Mouse (Mus musculus) gastrocnemius, adult 8-10 months (tissue): ENCODE measurements around the gene Ankzf1. TPM values are rescaled to one million over a fixed set of nuclear protein-coding genes. Genes with fewer than 3 reads are reported as not detected.

Experiments used
- DNase-seq, 2 experiments: peaks; one replicate each; pipeline ENCODE4 v3.0.0; 2022; ENCODE audit warnings: low spot score in 2 of 2
- total RNA-seq, 4 experiments: library from RNA; stranded (reverse); gene quantifications; 2 replicates each; pipeline ENCODE4 v1.2.4; 2022

The Ankzf1 gene
- 1 to 10 TPM; 3.4 to 5.9 (median 4.2) TPM for total RNA-seq

DNA sequence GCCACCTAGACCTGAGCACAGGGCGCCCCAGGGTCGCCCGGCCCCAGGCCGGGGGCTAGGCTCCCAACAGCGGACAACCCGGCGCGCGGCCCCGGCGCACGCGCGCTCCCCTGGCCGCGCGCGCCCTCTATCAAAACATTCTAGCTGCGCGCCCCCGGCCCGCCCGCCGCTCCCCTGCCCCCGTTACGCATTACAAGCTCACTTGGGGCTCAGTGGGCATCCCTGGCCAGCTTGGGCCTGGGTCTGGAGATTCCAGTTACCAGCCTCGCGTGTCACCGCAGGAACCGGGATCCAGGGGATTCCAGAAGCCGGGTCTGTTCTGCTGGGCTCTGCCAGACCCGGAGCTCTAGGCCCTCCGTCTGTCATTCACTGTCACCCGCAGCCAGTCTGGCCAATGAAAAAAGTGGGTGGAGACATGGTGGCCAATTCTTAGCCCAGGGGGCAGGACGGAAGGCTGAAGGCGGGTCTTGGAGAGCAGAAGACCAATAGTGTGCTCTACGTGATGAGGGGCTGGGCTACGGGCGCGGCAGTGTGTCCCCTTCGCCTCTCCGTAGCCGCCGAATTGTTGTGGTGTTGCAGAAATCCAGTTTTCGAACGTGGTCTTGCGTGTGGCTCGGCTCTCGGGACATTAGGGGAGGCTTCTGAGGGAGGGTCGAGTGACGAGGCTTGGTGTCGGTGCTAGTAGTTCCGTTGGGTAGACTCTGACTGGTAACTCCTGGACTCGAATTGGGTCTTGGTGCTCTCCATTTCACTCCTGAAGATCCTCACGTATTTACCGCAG lies at the start of gene Ankzf1, which contains the start of gene Atg9a:
Gene Ankzf1, plus strand, starts transcription at position 530 of the 781 bp plus-strand sequence.
Gene Atg9a, minus strand, starts transcription at position 575 of the 781 bp plus-strand sequence.
- DNase-seq, result peak; percentile 94 to 98

DNA sequence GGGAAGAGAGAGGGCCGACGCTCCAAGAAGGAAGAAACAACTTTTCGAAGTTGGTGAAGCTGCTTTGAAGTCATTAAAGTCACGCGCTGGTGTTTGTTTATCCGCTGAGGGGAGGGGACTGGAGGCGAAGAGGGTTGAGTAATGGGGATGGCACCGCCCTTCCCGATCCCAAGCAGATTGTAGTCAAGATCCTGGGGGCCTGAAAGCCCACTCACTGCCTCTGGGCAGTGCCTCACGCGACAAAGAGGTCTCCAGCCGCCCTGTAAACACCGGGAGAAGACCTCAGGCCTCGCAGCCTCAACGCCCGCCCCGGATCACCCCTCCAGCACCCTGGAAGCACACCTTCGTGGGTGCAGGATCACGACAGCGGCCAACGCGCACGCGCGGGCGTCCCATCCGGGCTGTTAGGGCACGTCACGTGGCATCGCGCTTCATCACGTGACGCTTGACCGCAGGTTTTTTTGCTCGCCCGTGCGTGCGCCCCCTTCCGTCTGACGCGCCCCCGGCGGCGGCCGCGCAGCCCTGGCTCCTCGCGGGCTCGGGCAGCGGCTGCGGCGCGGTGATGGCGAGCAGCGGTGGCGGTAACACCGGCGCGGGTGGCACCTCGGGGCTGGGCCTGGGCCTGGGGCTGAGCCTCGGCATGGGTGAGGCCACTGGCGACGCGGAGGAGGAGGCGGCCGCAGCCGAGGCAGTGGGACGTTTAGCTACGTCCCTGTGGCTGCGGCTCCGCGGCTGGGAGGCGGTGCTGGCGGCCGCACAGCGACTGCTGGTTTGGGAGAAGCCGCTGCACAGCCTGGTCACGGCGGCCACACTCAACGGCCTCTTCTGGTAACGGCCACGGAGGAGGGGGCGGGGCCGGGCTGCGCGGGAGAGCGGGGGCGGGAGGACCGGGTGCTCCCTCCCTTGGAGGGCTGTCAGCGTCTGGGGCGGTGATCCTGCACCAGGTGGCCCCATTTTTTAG lies 49.4 kb upstream of the Ankzf1 start, which contains the start of the genes Cnppd1 and Retreg2:
Gene Cnppd1, minus strand, starts transcription at position 411 of the 961 bp plus-strand sequence.
Gene Retreg2, plus strand, starts transcription at position 478 of the 961 bp plus-strand sequence.
- DNase-seq, result peak; percentile 92 to 96

DNA sequence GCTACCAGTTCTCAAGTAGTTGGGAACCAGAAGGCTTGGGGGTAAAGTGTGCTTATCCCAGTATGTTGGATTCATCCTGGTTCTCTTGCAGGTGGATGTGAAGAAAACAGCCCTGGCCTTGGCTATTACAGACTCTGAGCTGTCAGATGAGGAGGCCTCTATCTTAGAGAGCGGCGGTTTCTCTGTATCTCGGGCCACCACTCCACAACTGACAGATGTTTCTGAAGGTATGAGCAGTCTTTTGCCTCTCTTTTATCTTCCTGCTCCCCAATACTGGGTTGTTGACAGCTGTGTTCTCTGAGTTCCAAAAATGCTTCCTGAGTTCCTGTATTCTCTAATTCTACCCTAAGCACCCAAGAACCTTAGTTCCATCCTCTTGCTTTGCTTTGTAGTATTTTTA lies 46.4 kb upstream of the Ankzf1 start:
- DNase-seq, result no peak

DNA sequence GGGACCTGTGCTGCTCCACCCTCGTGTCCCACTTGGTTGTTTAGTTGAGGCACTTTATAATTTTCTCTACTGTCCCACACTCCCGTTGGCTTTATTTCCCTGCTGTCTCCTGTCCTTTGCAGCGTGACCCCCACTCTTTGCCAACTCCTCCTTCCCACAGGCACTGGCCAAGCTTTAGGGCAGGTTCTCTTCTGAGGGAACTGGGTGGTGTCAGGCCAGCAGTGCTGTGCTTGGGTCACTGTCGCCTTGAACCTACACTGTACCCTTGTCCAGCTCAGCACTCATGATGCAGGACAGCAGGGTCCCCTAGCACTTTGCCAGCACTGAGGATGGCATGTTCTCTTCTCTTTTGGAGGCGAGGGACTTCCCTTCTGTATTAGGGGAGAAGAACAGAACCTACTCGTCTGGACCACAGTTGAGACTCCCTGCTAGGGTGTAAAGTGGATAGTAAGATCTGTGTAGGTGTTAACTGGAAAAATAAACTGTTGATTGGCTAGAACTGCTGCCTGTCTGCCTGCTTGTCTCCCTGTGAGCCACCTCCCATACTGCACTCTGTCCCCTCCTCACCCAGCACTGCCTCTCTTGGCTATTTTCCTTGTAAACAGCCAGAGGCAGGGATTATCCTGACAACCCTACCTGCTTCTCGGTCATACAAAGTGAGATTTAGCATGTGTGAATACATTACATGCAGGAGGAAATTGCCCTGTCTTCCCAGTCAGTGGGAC lies 44.4 kb upstream of the Ankzf1 start:
- DNase-seq, result no peak

DNA sequence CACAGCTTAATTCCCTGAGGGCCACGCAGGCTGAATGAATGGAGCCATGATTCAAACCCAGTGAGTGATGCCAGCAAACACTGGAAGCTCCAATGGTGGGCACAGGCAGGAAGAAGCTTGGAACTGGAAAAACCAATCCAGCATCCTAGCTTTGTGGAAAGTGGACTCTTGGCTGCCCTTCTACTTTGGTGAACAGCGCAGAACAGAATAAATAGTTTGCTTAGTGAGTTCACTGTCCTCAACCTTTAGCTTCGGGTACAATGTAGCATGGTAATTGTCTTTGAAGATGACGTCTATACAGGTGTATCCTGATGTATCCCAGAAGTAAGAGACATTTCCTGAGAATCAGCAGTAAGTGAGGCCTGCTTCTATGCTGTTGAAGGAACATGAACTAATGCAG lies 43.2 kb upstream of the Ankzf1 start:
- no peak for DNase-seq

DNA sequence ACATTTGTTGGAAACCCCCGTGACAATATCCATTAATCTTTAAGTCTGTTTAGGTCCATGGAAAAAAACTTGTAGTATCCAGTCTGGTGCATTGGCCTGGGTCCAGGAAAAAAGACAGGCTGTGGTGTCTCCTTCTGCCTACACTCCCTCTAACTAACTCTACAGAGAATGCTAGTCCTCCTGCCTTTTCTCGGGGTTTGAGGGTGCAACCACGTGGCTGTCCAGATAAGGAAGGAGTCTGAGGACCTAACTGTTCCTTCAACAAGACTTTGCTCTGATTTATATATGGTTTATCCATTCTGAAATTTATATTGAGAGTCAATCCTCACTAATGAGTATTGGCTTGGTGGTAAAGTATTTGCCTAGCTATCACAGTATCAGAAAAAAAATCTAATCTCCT lies 36.1 kb upstream of the Ankzf1 start:
- no peak for DNase-seq

DNA sequence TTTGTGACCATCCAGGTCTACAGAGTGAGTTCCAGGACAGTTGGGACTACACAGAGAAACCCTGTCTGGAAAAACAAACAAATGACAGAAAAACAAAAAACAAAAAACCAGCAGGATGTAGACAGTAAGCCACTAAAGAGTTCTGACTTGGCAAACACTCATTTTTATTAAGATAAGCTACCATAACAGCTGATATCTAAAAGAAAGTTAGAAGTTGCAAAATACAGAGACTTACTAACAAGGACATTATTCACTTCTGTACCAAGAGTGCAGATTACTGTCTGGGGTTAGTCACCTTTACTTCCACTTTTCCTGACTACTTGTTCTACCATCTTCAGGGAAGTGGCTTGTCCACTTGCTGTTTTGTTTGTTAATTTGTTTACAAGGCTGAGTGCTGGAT lies 33.0 kb upstream of the Ankzf1 start:
- no peak for DNase-seq

DNA sequence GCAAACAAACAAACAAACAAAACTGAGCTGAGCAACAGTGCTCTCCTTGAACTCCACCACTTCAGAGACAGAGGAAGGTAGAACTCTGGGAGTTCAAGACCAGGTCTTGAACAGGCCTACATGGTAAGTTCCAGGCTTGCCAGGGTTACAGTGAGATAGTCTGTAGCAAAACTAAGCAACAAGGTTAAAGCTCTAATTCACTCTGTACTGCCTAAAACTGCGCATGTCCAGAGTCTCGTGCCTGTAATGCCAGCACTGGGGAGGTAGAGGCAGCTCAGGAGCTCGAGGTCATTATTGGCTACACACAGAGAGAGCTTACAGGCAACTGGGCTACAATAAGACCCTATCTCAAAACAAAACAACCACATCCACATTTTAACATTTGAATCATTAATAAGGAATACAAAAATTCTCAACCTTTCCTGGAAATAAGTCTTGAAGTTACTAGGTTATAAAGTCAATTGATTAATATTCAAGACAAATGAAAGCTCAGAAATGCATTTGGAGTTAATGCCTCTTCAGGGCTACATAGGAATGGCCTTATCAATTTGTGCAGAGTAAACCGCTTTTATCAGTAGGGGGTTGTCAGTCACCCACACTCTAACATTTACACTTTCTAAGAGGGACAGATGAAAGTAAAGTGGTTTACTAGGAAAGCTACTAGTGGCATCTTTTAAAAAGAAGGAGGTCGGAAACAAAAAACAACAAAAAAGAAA lies 32.3 kb upstream of the Ankzf1 start:
- no peak for DNase-seq

DNA sequence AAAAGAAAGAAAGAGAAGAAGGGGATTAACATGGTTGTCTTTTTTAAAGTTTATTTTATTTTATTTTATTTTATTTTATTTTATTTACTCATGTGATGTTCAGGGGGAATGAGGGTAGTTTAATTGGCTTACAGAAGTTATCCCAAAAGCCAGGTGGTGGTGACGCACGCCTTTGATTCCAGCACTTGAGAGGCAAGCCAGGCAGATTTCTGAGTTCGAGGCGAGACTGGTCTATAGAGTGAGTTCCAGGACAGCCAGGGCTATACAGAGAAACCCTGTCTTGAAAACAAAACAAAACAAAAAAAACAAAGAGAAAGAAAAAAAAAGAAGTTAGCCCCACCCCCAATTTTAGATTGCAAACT lies 31.7 kb upstream of the Ankzf1 start:
- DNase-seq, result no peak

DNA sequence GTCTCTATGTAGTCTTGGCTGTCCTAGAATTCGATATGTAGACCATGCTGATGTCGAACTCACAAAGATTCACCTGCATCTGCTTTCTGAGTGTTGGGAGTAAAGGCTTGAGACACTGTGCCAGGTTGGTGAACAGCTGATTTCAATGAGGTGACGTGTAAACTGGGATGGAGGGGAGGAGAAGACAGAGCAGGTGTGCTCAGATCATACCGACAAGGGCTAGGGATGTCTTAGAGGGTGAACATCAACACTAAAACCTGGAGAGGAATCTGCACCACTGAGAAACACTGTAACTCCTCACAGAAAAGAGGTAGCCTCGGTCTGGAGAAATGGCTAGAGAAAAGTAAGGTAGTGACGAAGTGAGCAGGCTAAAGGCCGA lies 23.9 kb upstream of the Ankzf1 start:
- DNase-seq, result no peak

DNA sequence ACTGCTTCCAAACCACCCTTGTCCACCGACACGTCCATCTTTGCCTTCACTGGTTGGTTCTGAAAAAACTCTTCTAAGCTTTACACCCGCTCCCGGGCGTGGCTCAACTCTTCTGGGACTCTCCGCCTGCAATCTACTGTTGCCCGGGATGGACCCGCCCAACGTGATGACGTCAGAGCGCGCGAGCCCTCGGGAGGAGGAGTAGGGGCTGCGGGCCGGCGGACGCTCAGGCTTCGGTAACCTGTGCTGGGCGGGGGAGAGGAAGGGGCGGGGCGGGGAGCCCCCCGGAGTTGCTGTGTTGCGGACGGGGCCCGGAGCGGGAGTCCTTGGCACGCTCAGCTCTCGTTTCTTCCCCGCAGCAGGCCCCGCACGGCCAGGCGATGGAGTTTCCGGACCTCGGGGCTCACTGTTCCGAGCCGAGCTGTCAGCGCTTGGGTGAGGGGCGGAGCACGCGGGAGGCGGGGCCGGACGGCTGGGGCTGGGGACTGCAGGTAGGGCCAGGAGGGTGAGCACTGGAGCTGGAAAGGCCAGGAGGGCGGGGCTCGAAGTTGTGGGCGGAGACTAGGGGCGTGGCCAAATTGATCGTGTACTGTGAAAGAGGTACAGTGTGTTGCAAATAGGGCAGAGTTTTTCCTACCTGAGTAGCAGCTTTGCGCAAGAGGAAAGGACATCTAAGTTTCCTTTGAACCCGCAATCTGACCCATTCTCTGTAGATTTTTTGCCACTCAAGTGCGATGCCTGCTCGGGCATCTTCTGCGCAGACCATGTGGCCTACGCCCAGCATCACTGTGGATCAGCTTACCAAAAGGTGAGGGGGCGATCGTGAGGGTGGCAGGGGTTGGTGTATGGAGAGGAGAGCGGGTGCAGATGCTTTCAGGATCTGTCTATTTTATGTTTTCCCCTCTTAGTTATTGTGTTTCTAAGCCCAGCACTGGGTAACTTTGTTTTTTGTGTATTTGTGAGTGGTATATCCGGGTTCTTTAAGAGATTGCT lies 23.2 kb upstream of the Ankzf1 start, which contains the start of gene Zfand2b:
Gene Zfand2b, plus strand, starts transcription at position 175 of the 993 bp plus-strand sequence.
- peak; percentile 95 to 96 for DNase-seq

DNA sequence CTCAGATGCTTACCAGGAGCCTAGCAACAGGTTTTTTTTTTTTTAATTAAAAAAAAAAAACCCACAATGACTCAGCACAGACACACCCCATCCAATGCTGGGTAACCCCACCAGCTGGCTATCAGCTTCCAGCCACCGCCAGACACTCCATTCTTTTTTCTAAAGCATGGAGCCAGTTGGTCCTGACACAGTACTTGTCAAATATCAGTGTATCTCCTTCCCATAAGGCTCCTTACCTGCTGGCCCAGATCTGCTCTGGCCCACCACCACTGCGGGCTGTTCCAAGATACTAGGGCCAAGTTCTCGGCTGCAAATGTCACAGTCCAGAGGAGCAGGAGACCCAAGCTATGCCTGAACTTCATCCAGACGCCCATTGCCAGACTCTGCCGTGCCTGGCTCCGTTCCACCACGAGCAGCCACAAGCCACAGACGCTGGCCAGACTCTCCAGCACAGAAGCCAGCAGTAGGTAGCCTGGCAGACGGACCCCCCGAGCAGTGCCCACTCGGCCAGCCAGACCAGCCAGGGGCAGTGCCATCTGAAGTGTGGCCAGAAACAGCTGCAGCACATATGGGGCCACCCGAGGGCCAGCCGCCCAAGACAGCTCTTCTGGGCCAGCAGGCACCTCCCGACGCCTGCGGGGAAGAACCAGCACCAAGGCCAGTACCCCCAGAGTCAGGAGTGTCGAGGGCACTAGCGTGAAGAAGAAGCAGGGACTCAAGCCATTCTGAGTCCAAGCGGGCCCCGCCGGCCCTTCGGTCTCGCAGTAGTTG lies 12.4 kb upstream of the Ankzf1 start:
- DNase-seq, result peak in 1 of 2 experiments; percentile 40

DNA sequence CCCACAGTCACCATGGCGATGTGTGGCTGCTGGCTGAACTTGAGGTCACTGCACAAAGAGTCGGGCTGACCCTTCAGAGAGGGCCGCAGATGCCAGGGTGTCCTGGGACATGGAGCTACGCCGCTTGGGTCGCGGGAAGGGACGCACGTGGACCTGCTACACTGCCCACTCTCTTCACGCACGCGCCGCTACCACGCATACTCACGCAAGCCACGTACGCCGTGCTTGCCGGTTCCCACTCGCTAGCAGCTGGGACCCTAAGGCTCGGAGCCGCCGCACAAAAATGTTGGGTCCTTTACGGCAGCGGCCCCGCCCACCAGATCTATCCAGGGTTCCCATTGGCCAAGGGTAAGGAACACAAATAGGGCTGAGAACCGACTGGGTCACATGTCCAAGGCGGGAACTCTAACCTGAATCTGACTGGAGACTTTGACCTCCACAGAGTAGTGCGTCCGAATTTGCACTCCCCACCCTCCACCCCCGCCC lies 11.8 kb upstream of the Ankzf1 start, which contains the start of gene Abcb6:
Gene Abcb6, minus strand, starts transcription at position 288 of the 486 bp plus-strand sequence.
- peak; percentile 79 to 84 for DNase-seq

DNA sequence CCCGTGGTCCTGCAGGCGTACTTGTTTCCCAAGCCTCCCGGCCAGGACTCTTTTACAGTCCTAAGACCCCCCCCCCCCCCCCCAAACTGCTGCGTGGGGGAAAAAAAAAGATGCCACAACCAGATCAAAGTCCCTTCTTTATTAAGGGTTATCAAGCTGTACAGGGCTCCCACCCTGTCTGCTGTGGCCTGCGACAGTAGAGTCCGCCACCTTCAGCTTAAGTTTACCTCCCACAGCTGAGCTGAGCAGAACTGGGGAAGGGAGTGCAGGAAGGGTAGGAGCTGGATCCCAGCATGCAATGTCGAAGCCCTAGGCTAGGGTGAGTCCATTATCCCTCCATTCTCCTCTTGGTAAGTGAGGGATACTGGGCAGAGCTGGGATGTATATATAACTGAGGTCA lies 11.2 kb upstream of the Ankzf1 start:
- no peak for DNase-seq

DNA sequence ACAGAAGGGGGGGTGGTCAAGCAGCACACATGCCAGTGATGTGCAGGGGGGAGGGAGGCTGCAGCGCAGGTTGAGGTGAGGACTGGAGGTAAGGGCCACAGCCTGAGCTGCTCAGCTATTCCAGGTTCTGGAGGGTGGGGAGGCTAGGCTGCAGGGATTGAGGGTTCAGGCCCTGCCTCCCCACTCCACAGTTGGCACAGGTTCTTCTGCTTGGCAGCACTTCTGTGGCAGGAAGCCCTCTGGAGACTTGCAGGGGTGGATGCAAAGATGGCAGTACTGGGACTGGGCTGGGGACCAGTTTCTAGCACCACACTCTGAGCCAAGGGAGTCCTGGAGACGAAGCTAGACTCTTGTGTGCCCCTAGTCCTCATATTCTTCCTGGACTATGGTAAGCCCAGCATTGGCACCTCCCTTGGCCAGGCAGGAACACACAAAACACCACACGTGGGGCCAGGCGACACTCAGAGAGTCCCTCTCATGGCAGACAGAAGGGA lies 10.5 kb upstream of the Ankzf1 start:
- DNase-seq, result no peak

DNA sequence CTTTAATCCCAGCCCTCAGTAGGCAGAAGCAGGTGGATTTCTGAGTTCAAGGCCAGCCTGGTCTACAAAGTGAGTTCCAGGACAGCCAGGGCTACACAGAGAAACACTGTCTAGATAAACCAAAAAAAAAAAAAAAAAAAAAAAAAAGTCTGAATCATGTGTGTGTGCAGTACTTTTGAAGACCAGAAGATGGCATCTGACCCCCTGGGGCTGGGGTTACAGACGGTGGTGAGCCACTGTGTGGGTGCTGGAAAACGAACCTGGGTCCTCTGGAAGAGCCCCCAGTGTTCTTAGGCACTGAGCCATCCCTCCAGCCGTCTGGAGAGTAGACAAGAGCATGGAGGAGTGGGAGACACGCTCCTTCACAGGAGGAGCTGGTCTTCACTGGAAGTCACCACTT lies 9.8 kb upstream of the Ankzf1 start:
- no peak for DNase-seq

DNA sequence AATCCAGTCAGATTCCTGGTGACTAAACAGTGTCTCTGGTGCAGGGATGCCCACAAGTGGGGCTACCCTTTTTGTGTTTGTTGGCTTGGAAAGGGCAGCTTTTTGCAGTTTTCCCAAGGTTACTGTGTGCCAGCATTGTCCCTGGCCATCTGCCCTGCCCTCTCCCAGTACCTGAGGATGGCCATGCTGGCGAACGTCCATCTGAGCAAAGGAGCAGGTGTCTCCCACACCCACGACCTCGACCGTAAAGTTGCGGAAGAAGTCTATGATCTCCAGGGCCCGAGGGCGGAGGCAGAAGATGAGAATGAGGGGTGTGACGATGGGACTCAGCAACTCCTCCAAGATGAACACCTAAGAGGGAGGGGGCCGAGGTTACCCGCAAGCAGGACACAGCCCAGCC lies 6.5 kb upstream of the Ankzf1 start:
- no peak for DNase-seq

DNA sequence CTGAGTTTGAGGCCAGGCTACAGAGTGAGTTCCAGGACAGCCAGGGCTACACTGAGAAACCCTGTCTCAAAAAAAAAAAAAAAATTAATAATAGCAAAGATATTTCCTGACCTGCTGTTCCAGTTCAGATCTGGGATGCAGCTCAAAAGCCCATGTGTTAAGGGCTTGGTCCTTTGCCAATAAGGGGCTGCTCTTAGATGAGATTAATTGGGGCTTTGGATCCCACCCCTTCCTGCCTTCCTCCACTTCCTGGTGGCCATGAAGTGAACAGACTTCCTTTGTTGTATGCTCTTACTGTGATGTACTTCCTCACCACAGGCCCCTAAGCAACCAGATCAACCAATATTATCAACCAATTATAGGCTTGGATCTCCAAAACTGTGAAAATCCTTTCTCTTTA lies 4.8 kb upstream of the Ankzf1 start:
- DNase-seq, result no peak
